Mouse (Mus musculus) cerebellum, adult 18-20 months (tissue): ENCODE data around the gene Npb.

Experiments
- DNase-seq, 2 experiments: peaks; one replicate each; pipeline ENCODE4 v3.0.0; 2021

The Npb gene

GRCm38 (mm10) chr11:120633520-120634343 lies 25.5 kb downstream of the Npb start, which contains the start of gene Mafg:
Gene Mafg (minus strand): TSS chr11:120633600.
- DNase-seq, result peak; percentile 94 to 95

- no peak for DNase-seq
Measured at GRCm38 (mm10) chr11:120634810-120635209, 26.5 kb downstream of the Npb start.

- DNase-seq, result no peak
Measured at GRCm38 (mm10) chr11:120641255-120641654, 33.0 kb downstream of the Npb start.

- DNase-seq, result no peak
Measured at GRCm38 (mm10) chr11:120641869-120642268, 33.6 kb downstream of the Npb start.

- DNase-seq, result peak in 1 of 2 experiments; percentile 31
Measured at GRCm38 (mm10) chr11:120642939-120643600, 34.8 kb downstream of the Npb start.

- peak; percentile 92 to 97 for DNase-seq
Measured at GRCm38 (mm10) chr11:120643601-120643987, 35.3 kb downstream of the Npb start, which contains the start of gene Pycr1. Gene Pycr1 (minus strand): TSS chr11:120643769.

GRCm38 (mm10) chr11:120647047-120647830 lies 39.0 kb downstream of the Npb start:
- DNase-seq, result peak in 1 of 2 experiments; percentile 26

GRCm38 (mm10) chr11:120648001-120648476 lies 39.8 kb downstream of the Npb start, which contains the start of gene Myadml2:
Gene Myadml2 (minus strand): TSS chr11:120648158.
- DNase-seq, result peak; percentile 51 to 65

GRCm38 (mm10) chr11:120651872-120652271 lies 43.6 kb downstream of the Npb start:
- no peak for DNase-seq

GRCm38 (mm10) chr11:120654741-120655140 lies 46.5 kb downstream of the Npb start:
- DNase-seq, result no peak

- DNase-seq, result no peak
Measured at GRCm38 (mm10) chr11:120657301-120657700, 49.0 kb downstream of the Npb start.
